Mouse (Mus musculus): ENCODE measurements around the gene Akap8l. TPM values are rescaled to one million over a fixed set of nuclear protein-coding genes. Genes with fewer than 3 reads are reported as not detected.

Akap8l gene
- 34.1 and 40.0 TPM in 2 replicates for total RNA-seq (2012; rRNA removed)
- 10 to 100 TPM in 1 of 2 experiments, not detected in 1; 63.8 TPM for polyA plus RNA-seq (2012; ENCODE audit: insufficient read depth in 1 of 2, insufficient read length in 2 of 2, low read depth in 1 of 2, low replicate concordance in 2 of 2, missing spikeins in 1 of 2)

DNA sequence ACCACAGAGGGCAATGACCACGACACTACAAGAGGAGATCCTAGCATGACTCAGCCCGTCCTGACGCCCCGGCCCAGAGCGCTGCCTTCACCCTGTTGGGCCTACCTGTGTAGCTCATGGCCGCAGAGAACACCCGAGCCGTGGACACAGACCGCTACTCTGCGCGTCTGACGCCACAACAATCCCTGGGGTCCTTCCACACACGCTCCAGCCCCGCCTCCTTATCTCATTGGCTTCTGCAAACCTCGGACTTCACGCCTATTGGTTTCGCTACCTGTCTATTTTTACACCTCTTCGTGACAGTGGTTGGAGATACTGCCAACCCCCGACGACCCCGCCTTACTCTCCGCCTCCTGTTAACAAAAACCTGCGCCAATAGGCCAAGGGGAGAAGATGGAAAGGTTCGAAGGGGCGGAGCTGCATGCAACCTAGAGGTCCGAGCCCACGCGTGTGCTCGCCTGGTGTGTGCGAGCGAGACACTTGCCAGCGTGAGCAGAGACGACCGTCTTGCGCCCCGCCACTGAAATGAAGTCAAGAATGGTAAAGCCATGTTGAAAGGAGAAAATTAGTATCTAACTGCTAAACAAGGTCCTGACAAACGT lies at the start of gene Akap8l:
Akap8l (minus strand) TSS at position 226 of the 602 bp plus-strand sequence.
- Histone ChIP-seq H3K4me3 (ENCODE audit: control insufficient read depth in 1 of 2, insufficient read depth in 1 of 2, low read depth in 2 of 2, low read length in 2 of 2) (peak within 1 kb of the TSS; percentile 91 to 94), H3K9me3 (replicated peaks; ENCODE audit: insufficient read depth, low read length) (no peaks in the 10 kb centered on the region), H3K27ac (ENCODE audit: control insufficient read depth, low read depth, low read length) (peak within 1 kb of the TSS; percentile 83), H3K36me3 (ENCODE audit: control insufficient read depth in 1 of 2, insufficient read depth in 2 of 2, low read length in 2 of 2) (peaks cover 0 to 13% of the 10 kb centered on the region in 2 experiments; a peak in 3 of 4 replicates), H3K9ac (ENCODE audit: control insufficient read depth, low read depth, low read length, poor library complexity, severe bottlenecking) (peak within 1 kb of the TSS; percentile 90), H3K4me1 (ENCODE audit: control insufficient read depth in 1 of 2, insufficient read depth in 2 of 2, low read length in 2 of 2) (peaks cover 6 to 8% of the 10 kb centered on the region in 2 experiments; a peak in 3 of 4 replicates), H3K79me2 (ENCODE audit: control insufficient read depth, insufficient read depth, low read length, poor library complexity) (peaks cover 23% of the 10 kb centered on the region), H3K27me3 (ENCODE audit: control insufficient read depth in 1 of 2, insufficient read depth in 2 of 2, low read length in 2 of 2) (no peaks in the 10 kb centered on the region)
- DNase-seq (ENCODE audit: low read depth, low spot score): peak; percentile 99
- TF ChIP-seq ELF1 (IDR thresholded peaks at IDR 0.05; ENCODE audit: low read depth, low read length) (no peak), HCFC1 (IDR thresholded peaks at IDR 0.05; ENCODE audit: low read depth, low read length) (peak; percentile 69), CTCF (IDR thresholded peaks at IDR 0.05 in 2 of 3, conservative IDR thresholded peaks at IDR 0.05 in 1 of 3; ENCODE audit: control insufficient read depth in 1 of 3, insufficient read depth in 1 of 3, low read depth in 2 of 3, low read length in 3 of 3, poor library complexity in 1 of 3, severe bottlenecking in 1 of 3) (no peak), NELFE (IDR thresholded peaks at IDR 0.05; ENCODE audit: low read depth, low read length) (peak; percentile 82), SIN3A (IDR thresholded peaks at IDR 0.05; ENCODE audit: low read length) (peak; percentile 92), TCF12 (IDR thresholded peaks at IDR 0.05; ENCODE audit: low read depth, low read length) (peak; percentile 22; the same call in 1 of the 2 replicates), POLR2AphosphoS2 (IDR thresholded peaks at IDR 0.05; ENCODE audit: low read length) (peak; percentile 89), ZC3H11A (IDR thresholded peaks at IDR 0.05; ENCODE audit: low read depth, low read length) (no peak), USF1 (IDR thresholded peaks at IDR 0.05; ENCODE audit: low read depth, low read length) (no peak), GABPA (IDR thresholded peaks at IDR 0.05; ENCODE audit: low read depth, low read length) (no peak), MAFK (IDR thresholded peaks at IDR 0.05; ENCODE audit: borderline replicate concordance, low read depth, low read length) (no peak), RAD21 (IDR thresholded peaks at IDR 0.05; ENCODE audit: low read depth, low read length) (no peak), MAZ (IDR thresholded peaks at IDR 0.05; ENCODE audit: low read depth, low read length) (no peak), ZKSCAN1 (IDR thresholded peaks at IDR 0.05; ENCODE audit: low read depth, low read length) (no peak), CHD2 (IDR thresholded peaks at IDR 0.05; ENCODE audit: low read length) (peak; percentile 87), TAL1 (IDR thresholded peaks at IDR 0.05; ENCODE audit: low read length) (no peak), MXI1 (IDR thresholded peaks at IDR 0.05; ENCODE audit: low read depth, low read length) (peak; percentile 98), ZMIZ1 (IDR thresholded peaks at IDR 0.05; ENCODE audit: low read depth, low read length) (peak; percentile 84), ETS1 (IDR thresholded peaks at IDR 0.05; ENCODE audit: low read depth, low read length) (no peak), BHLHE40 (IDR thresholded peaks at IDR 0.05; ENCODE audit: borderline replicate concordance, low read depth, low read length) (no peak), JUND (IDR thresholded peaks at IDR 0.05; ENCODE audit: low read depth, low read length) (no peak), CHD1 (IDR thresholded peaks at IDR 0.05; ENCODE audit: low read depth, low read length) (no peak), POLR2AphosphoS5 (IDR thresholded peaks at IDR 0.05; ENCODE audit: borderline replicate concordance, low read depth, low read length) (no peak), GATA1 (IDR thresholded peaks at IDR 0.05; ENCODE audit: low read depth, low read length) (no peak), SMC3 (IDR thresholded peaks at IDR 0.05; ENCODE audit: low read depth, low read length) (no peak), MEF2A (IDR thresholded peaks at IDR 0.05; ENCODE audit: extremely low read depth, insufficient replicate concordance, low read depth, low read length, poor library complexity, severe bottlenecking) (no peak), KAT2A (conservative IDR thresholded peaks at IDR 0.05; ENCODE audit: low read depth, low read length) (no peak; the same call in 1 of the 2 replicates), RCOR1 (IDR thresholded peaks at IDR 0.05; ENCODE audit: low read depth, low read length) (no peak), ZNF384 (IDR thresholded peaks at IDR 0.05; ENCODE audit: low read depth, low read length) (no peak), E2F4 (IDR thresholded peaks at IDR 0.05; ENCODE audit: borderline replicate concordance, low read depth, low read length) (no peak), MAX (IDR thresholded peaks at IDR 0.05; ENCODE audit: low read length) (peak; percentile 89), UBTF (IDR thresholded peaks at IDR 0.05; ENCODE audit: borderline replicate concordance, insufficient read depth, low read depth, low read length) (no peak), MYB (IDR thresholded peaks at IDR 0.05; ENCODE audit: low read depth, low read length) (peak; percentile 19; the same call in 1 of the 2 replicates), EP300 (IDR thresholded peaks at IDR 0.05; ENCODE audit: low read depth in 1 of 2, low read length in 2 of 2) (no peak), USF2 (IDR thresholded peaks at IDR 0.05; ENCODE audit: borderline replicate concordance in 1 of 2, insufficient read depth in 1 of 2, low read depth in 1 of 2, low read length in 2 of 2) (no peak), MYC (IDR thresholded peaks at IDR 0.05; ENCODE audit: low read depth, low read length) (peak; percentile 96)
